Mouse (Mus musculus): Measurements from ENCODE around the gene Ptprn2. TPM values are rescaled to one million over a fixed set of nuclear protein-coding genes. Genes with fewer than 3 reads are reported as not detected.

Gene Ptprn2
- polyA plus RNA-seq, 1 experiment, result 0.22 TPM

DNA sequence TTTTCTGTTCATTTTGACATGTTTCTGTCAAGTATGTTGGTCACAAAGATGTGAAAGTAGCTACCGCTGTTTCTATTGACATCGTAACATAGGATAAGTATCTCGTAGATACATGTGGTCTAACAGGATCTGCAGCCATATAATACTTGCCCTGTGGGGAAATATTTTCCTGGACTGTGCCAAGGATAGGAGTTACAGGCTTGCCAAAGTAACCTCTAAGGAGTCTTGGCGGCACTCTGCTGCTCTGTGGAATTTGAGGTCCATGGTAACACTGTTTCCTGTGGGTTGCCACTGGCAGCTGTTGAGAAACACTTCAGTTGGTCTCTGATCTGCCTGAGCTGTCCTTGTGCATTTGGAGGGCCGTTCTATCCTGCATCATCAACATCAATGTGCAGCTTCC, 317.8 kb downstream of the Ptprn2 start:
- H3K4me2 ChIP-seq (ENCODE audit: low read depth), result no peak overlapping the region
- no peaks in the 10 kb centered on the region for H3K36me3 ChIP-seq (ENCODE audit: control insufficient read depth, insufficient read depth)
- no peaks in the 10 kb centered on the region for H3K27me3 ChIP-seq (ENCODE audit: control insufficient read depth, insufficient read depth, insufficient read length)
- H3ac ChIP-seq (ENCODE audit: control insufficient read depth, insufficient read length), result no peak overlapping the region
- no peaks in the 10 kb centered on the region for H3K79me2 ChIP-seq (ENCODE audit: control insufficient read depth, insufficient read depth)
- TF ChIP-seq E2F4 (IDR thresholded peaks at IDR 0.05; ENCODE audit: insufficient read depth), result no peak
- H3K4me3 ChIP-seq, result no peak overlapping the region

DNA sequence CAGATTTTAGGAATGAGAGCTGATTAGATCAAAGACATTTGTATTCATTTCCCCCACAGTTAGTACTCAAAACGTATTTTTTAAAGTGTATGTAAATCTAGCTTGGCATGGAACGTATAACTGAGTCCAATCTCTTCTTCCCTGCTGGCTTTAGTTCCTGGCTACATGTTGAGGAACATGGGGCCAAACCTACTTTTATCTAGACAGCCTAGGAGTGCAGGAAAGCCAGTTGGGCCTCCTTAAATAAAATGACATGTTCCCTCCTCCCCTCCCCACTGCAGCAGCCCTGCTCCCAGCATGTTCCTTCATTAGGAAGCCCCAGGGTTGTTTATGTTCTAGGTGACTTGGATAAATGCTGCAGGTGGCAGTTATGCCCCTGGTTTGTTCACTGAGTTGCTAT, 319.2 kb downstream of the Ptprn2 start:
- no peak for TF ChIP-seq SRF (IDR thresholded peaks at IDR 0.05; ENCODE audit: control insufficient read depth, insufficient read length, low read depth)
- no peak for TF ChIP-seq TCF3 (IDR thresholded peaks at IDR 0.05; ENCODE audit: insufficient read length, low read depth)
- no peak for TF ChIP-seq REST (IDR thresholded peaks at IDR 0.05; ENCODE audit: insufficient read depth, insufficient read length)
- no peak for TF ChIP-seq MYOD1 (IDR thresholded peaks at IDR 0.05; ENCODE audit: control insufficient read depth in 1 of 3, insufficient read length in 2 of 3, low read depth in 2 of 3)
- TF ChIP-seq CEBPB (IDR thresholded peaks at IDR 0.05; ENCODE audit: insufficient read depth, poor library complexity, severe bottlenecking), result no peak
- TF ChIP-seq TCF12 (IDR thresholded peaks at IDR 0.05; ENCODE audit: insufficient read depth, poor library complexity, severe bottlenecking), result no peak
- no peak for TF ChIP-seq MYOG (IDR thresholded peaks at IDR 0.05; ENCODE audit: control insufficient read depth in 1 of 3, insufficient read depth in 1 of 3, insufficient read length in 2 of 3, low read depth in 2 of 3)
- TF ChIP-seq USF1 (IDR thresholded peaks at IDR 0.05; ENCODE audit: low read depth), result no peak
- no peak for TF ChIP-seq POLR2AphosphoS2 (IDR thresholded peaks at IDR 0.05; ENCODE audit: insufficient read length, low read depth)
- no peak for TF ChIP-seq E2F4 (IDR thresholded peaks at IDR 0.05; ENCODE audit: insufficient read depth)
- no peak for TF ChIP-seq MAX (IDR thresholded peaks at IDR 0.05; ENCODE audit: low read depth)
- TF ChIP-seq POLR2A (IDR thresholded peaks at IDR 0.05; ENCODE audit: insufficient read length, low read depth), result no peak

DNA sequence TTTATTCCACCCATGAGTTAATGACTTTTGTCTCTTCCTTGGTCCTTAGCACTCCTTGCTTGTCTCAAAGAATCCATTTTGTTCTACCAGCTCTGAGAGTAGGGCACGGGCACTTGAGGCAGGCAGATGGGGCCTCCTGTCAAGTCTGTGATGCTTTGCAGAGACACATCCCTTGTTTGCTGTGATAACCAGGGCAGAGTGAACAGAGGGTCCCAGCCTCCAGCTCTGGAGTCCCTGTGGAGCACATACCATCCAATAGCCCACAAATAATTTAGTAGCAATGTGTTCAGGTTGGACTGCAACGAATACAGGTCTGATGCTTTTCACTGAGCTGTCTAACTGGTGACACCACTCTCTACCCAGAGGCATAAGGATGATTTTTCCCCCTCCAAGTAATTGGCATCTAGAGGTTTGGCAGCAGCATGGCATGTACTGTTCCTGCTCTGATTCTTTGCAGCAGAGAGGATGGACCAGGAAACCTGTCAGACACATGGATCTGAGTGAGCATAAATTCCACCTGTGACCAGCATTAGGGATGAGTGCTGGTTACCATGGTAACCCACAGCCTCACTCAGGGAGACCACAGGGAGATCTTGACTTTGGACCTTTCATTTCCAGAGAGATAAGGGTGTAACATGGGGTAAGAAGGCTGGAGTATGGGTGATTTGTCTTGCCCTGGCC, 319.7 kb downstream of the Ptprn2 start:
- TF ChIP-seq MYOG (IDR thresholded peaks at IDR 0.05; ENCODE audit: control insufficient read depth in 1 of 3, insufficient read depth in 1 of 3, insufficient read length in 2 of 3, low read depth in 2 of 3), result no peak
- no peak for TF ChIP-seq MYOD1 (IDR thresholded peaks at IDR 0.05; ENCODE audit: control insufficient read depth in 1 of 3, insufficient read length in 2 of 3, low read depth in 2 of 3)
- TF ChIP-seq USF1 (IDR thresholded peaks at IDR 0.05; ENCODE audit: low read depth), result no peak
- no peaks in the 10 kb centered on the region for H3K79me2 ChIP-seq (ENCODE audit: control insufficient read depth, insufficient read depth)
- no peak overlapping the region for H3K4me3 ChIP-seq
- no peak overlapping the region for H3ac ChIP-seq (ENCODE audit: control insufficient read depth, insufficient read length)
- H3K36me3 ChIP-seq (ENCODE audit: control insufficient read depth, insufficient read depth), result no peaks in the 10 kb centered on the region
- no peak overlapping the region for H3K4me2 ChIP-seq (ENCODE audit: low read depth)
- H3K27me3 ChIP-seq (ENCODE audit: control insufficient read depth, insufficient read depth, insufficient read length), result no peaks in the 10 kb centered on the region

More for the DNA sequence above, 319.2 kb downstream of the Ptprn2 start:
- Histone ChIP-seq H3K27me3 (ENCODE audit: control insufficient read depth, insufficient read depth, insufficient read length) (no peaks in the 10 kb centered on the region), H3ac (ENCODE audit: control insufficient read depth, insufficient read length) (no peak overlapping the region), H3K4me3 (no peak overlapping the region), H3K4me2 (ENCODE audit: low read depth) (no peak overlapping the region), H3K79me2 (ENCODE audit: control insufficient read depth, insufficient read depth) (no peaks in the 10 kb centered on the region), H3K36me3 (ENCODE audit: control insufficient read depth, insufficient read depth) (no peaks in the 10 kb centered on the region)

DNA sequence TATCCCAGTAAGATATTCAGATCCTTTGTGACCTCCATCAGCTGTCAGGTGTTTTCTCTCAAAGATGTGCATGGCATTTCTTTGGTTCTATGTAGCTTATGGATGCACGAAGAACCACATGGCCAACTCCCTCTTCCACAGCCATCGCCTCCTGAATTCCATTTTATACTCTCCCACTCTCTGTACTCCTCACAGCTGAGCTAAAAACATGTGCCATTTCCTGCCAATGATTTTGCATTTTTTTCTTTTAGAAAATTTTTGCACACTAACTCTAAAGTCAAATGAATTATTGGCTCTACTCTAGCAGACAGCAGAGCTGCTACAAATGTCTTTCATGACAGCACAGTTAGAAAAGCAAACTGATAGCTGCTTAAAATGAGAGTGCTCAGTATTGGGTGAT, 320.6 kb downstream of the Ptprn2 start:
- no peak for TF ChIP-seq REST (IDR thresholded peaks at IDR 0.05; ENCODE audit: insufficient read depth, insufficient read length)
- no peak for TF ChIP-seq POLR2A (IDR thresholded peaks at IDR 0.05; ENCODE audit: insufficient read length, low read depth)
- TF ChIP-seq USF1 (IDR thresholded peaks at IDR 0.05; ENCODE audit: low read depth), result no peak
- TF ChIP-seq MAX (IDR thresholded peaks at IDR 0.05; ENCODE audit: low read depth), result no peak
- TF ChIP-seq CEBPB (IDR thresholded peaks at IDR 0.05; ENCODE audit: insufficient read depth, poor library complexity, severe bottlenecking), result no peak
- no peak for TF ChIP-seq POLR2AphosphoS2 (IDR thresholded peaks at IDR 0.05; ENCODE audit: insufficient read length, low read depth)
- Histone ChIP-seq H3K4me3 (no peak overlapping the region), H3K27me3 (ENCODE audit: control insufficient read depth, insufficient read depth, insufficient read length) (no peaks in the 10 kb centered on the region), H3K36me3 (ENCODE audit: control insufficient read depth, insufficient read depth) (no peaks in the 10 kb centered on the region), H3K4me2 (ENCODE audit: low read depth) (no peak overlapping the region), H3K79me2 (ENCODE audit: control insufficient read depth, insufficient read depth) (no peaks in the 10 kb centered on the region), H3ac (ENCODE audit: control insufficient read depth, insufficient read length) (no peak overlapping the region)

DNA sequence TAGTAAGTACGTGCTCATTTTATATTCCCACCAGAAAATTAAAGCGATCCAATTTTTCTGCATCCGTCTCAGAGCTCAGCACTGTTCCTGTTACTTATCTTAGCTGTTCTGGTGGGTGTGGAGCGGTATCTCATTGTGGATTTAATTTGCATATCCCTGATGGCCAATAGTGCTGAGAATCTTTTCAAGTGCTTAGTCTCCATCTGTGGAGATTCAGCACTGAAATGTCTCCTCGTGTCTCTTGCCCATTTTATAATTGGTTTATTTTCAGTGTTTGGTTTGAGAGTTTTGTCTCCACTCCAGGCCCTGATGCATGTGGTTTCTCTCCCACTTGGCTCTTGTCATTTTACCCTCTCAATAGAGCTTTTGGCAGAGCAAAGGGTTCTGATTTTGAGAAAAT, 327.5 kb downstream of the Ptprn2 start:
- H3K4me2 ChIP-seq (ENCODE audit: low read depth), result no peak overlapping the region
- no peak overlapping the region for H3K4me3 ChIP-seq
- H3ac ChIP-seq (ENCODE audit: control insufficient read depth, insufficient read length), result no peak overlapping the region
- H3K79me2 ChIP-seq (ENCODE audit: control insufficient read depth, insufficient read depth), result no peaks in the 10 kb centered on the region
- no peak for TF ChIP-seq SRF (IDR thresholded peaks at IDR 0.05; ENCODE audit: control insufficient read depth, insufficient read length, low read depth)
- no peak for TF ChIP-seq MYOG (IDR thresholded peaks at IDR 0.05; ENCODE audit: control insufficient read depth in 1 of 3, insufficient read depth in 1 of 3, insufficient read length in 2 of 3, low read depth in 2 of 3)
- TF ChIP-seq USF1 (IDR thresholded peaks at IDR 0.05; ENCODE audit: low read depth), result no peak
- TF ChIP-seq REST (IDR thresholded peaks at IDR 0.05; ENCODE audit: insufficient read depth, insufficient read length), result no peak
- no peak for TF ChIP-seq CEBPB (IDR thresholded peaks at IDR 0.05; ENCODE audit: insufficient read depth, poor library complexity, severe bottlenecking)
- no peak for TF ChIP-seq TCF3 (IDR thresholded peaks at IDR 0.05; ENCODE audit: insufficient read length, low read depth)
- no peak for TF ChIP-seq TCF12 (IDR thresholded peaks at IDR 0.05; ENCODE audit: insufficient read depth, poor library complexity, severe bottlenecking)
- TF ChIP-seq POLR2AphosphoS2 (IDR thresholded peaks at IDR 0.05; ENCODE audit: insufficient read length, low read depth), result no peak
- TF ChIP-seq MYOD1 (IDR thresholded peaks at IDR 0.05; ENCODE audit: control insufficient read depth in 1 of 3, insufficient read length in 2 of 3, low read depth in 2 of 3), result no peak
- TF ChIP-seq E2F4 (IDR thresholded peaks at IDR 0.05; ENCODE audit: insufficient read depth), result no peak
- TF ChIP-seq MAX (IDR thresholded peaks at IDR 0.05; ENCODE audit: low read depth), result no peak
- no peak for TF ChIP-seq POLR2A (IDR thresholded peaks at IDR 0.05; ENCODE audit: insufficient read length, low read depth)
- no peaks in the 10 kb centered on the region for H3K36me3 ChIP-seq (ENCODE audit: control insufficient read depth, insufficient read depth)
- H3K27me3 ChIP-seq (ENCODE audit: control insufficient read depth, insufficient read depth, insufficient read length), result no peaks in the 10 kb centered on the region
